Mouse (Mus musculus) kidney, postnatal 36 days (tissue): ENCODE data around the gene Cacnb2.

ENCODE experiments used
- DNase-seq, 2 experiments: peaks; one replicate each; pipeline ENCODE4 v3.0.0; 2021 to 2022; ENCODE audit warnings: mixed read lengths in 2 of 2

Cacnb2 gene

DNA sequence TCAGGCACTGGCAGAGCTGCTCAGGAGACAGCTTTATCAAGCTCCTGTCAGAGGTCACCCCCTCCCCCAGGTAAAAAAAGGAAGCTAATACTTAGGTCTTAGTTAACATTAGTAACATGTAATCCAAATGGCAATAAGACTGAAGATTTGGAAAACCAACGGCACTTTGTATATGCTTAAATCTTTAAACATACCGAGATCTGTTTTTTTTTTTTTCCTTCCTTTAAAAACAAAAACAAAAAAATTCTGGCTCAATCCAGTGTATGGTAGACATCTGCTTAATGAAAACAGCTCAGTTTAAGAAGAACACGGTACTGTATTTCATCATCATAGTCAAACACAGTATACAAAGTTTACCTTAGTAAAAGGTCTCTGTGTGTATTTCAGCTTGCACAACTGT, at the start of gene Cacnb2:
Gene Cacnb2 (plus strand): TSS at position 301 of the 400 bp plus-strand sequence.
- DNase-seq: no peak

DNA sequence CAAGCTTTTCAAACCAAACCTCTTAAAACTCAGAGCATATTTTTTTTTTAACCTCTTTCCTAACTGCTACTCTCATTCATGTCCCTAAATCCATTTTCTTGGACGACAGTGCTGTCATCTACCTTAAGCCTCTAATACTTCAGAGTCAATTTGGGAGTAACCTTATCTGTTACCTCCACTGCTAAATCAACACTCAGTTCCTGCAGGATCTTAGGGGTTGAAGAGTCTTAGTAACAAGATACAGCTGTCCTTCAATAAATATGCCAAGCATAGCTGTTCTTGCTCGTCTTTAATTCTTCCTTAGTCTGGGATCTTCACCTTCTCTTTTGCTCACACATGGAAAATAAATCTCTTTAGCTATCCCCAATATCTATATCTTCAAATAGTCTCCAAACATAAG, 34.9 kb upstream of the Cacnb2 start:
- DNase-seq: no peak

DNA sequence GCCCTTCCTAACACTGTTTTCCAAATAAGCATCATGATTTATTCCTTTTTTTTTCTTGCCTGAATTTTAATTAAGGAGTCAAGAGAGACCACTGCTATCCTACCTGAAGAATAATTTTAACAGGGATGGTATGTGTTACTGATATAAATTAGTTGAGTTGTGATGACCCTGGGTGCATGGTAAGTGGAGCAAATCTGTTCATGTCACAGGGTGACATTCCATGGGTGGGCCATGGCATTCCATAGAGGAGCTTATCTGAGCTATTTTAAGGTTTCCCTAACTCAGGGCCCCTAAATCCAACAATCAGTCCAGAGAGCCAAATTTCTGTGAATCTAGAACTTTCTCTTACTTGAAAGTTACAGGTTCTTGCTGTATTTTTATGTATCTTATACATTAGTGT, 31.6 kb upstream of the Cacnb2 start:
- no peak for DNase-seq

DNA sequence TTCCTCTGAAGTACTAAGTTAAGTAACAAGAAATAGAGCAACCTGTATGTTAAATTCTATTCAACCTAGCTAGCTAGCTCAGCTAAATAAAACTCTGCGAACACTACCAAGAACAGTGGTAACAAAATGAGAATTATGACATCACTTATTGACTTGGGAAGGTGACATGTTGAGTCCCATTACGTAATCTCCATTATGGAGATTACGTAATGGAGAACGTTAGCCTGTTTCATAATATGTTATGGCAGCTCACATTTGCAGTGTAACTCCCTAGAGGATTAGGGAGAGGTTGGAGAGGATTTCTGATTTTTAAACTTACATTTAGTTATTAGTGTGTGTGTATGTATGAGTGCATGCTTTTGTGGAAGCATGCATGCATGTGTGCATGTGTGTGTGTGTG, 13.3 kb upstream of the Cacnb2 start:
- DNase-seq: no peak

DNA sequence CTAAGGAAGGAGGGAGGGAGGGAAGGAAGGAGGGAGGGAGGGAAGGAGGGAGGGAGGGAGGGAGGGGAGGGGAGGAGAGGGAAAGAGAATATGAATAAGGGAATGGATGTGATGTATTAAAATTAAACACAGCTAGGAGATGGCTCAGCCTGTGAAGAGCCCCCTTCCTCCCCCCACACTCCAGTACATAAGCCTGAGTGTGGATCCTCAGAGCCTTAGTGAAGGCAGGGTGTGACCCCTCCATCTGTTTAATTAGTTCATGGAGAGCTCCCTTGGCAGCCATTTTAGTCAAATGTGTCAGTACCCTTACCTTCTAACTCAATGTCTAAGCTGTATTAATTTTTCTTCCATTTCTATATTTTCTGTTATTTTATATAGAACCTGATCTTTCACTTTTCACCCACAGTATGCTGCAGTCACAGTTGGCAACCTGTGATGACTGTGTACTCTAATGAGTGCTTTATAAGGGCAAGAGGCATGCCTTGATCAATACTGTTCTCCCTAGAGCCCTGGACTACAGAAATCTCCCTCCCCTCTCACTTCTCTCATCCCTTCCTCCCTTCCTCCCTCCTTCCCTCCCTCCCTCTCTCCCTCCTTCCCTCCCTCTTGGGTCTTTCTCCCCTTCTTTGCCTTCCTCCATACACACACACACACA, 4.9 kb upstream of the Cacnb2 start:
- no peak for DNase-seq

DNA sequence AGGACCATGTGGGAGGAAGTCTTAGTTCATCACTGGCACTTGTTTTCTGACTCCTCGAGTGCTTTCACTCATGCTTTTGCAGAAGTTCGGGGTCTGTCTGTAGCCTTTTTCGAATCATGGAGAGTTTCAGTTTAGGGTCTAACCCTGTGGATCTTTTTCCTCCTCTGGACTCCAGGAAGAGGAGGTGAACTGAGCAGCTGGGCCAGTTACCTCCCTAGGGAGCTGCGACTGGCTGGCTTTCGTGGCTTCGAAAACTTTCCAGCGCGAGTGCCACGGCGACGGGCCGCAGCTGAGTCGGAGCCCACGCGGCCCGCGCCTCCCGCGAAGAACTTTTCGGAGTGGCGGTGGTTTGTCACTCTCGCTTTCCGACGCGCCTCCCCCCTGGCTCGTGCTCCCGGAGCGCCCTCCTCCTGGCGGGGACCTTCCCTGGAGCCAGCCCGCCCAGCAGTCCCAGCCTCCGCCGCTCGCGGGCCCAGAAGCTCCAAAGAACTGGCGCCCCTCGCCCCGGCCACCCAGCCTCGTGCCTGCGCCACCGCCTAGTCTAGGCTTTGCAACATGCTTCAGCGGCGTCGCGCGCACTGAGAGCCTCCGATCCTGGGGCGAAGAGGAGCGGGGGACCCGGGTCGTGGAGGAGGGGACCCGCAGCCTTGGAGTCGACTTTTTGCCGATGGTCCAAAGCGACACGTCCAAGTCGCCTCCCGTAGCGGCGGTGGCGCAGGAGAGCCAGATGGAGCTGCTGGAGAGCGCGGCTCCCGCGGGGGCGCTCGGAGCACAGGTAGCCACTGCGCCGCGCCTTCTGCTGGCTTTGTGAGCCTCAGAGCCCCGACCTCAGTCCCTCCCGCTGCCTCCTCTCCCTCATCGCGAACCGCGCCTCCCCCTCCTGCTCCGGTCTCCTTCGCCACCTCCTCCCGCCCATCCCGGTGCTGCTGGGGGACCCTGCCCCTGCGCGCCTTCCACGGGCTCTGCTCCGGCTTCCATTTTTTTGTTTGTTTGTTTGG, 1.2 kb downstream of the Cacnb2 start:
- DNase-seq: peak; percentile 9 to 65

DNA sequence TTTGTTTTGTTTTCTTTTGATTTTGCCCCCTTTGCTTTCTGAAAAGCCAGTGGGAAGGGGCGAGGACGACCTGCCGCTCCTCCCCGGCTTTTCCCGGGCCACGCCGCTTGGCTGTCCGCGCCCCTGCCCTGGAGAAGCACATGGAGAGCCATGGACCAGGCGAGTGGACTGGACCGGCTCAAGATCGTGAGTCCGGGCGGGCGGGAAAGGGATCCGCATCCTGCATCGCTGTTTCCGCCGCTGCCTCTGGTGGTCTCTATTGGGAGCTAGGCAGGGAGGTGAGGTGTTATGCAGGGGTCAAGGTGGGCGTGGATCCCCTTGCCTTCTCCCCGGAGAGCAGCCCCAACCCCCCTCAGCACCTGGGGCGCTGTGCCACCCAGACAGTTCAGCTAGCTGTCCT, 1.9 kb downstream of the Cacnb2 start:
- peak in 1 of 2 experiments; percentile 39 for DNase-seq

DNA sequence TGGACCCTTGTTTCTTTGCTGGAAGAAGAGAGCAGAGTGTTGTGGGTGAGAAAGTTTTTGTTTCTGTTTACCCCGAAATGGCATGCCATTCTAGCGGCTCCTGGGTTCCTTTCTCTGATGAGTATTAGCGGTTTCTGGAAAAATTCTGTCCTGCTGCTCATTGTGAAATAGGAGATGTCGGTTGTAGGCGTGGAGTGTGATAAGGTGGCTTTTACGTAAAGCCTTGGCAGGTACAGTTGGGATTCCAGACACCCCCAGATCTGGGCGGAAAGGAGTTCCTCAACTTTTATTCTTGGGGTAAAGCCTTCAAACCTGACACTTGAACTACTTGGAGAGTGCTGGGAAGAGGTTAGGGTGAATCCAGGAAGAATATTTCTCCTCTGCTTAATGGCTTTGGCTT, 2.3 kb downstream of the Cacnb2 start:
- no peak for DNase-seq

DNA sequence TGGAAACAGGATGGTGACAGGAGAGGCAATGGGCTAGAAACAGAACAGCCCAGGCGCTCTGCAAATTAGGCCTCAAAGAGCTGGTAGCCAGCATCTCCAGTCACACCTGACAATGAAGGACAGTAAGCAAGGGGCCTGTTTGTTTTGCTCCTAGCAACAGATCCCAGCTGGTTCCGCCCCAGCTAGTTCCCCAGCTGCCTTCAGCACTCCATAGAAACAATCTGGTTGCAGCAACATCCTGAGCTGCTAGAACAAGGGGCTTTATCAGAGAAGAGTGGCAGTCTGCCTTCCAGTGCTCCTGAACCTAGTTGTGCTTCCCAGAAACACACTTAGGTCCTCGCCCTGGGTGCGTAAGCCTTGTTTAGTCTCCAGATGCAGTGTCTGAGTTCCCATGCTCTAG, 5.7 kb downstream of the Cacnb2 start:
- no peak for DNase-seq

DNA sequence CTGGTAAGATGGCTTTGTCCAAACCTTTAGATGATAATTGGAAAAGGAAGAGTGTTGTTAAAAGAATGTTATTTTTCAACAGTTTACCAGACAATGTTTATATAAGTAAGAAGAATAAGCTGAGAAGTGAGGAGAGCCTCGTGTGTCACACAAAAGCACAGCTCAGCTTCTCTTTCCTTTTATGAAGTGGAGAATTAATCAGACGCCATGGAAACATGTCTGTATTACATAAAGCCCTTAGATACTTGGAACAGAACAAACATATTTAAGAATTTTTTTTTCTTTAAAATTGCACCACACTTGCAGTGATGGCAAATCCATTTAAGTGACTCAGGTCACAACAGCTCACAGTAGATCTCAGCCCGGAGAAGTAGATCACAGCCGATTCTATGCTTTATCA, 9.8 kb downstream of the Cacnb2 start:
- DNase-seq: no peak

DNA sequence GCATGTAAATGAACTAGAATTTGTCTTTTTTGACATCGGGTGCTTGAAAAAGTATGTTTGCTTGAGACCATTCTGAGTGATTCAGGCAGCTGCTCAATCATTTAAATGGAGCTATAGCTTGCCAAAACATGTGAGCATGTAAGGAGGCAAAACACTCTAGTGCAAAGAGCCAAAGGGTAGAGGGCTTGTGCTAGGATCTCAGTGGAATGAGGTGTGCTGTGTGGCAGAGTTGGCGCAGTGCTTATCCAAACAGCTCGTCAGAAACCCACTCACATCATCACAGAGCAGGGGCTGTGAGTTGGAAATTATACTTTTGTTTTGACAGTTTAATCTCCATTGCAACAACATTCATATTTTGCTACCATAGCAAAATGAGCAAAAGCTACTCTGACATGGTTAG, 13.5 kb downstream of the Cacnb2 start:
- no peak for DNase-seq

DNA sequence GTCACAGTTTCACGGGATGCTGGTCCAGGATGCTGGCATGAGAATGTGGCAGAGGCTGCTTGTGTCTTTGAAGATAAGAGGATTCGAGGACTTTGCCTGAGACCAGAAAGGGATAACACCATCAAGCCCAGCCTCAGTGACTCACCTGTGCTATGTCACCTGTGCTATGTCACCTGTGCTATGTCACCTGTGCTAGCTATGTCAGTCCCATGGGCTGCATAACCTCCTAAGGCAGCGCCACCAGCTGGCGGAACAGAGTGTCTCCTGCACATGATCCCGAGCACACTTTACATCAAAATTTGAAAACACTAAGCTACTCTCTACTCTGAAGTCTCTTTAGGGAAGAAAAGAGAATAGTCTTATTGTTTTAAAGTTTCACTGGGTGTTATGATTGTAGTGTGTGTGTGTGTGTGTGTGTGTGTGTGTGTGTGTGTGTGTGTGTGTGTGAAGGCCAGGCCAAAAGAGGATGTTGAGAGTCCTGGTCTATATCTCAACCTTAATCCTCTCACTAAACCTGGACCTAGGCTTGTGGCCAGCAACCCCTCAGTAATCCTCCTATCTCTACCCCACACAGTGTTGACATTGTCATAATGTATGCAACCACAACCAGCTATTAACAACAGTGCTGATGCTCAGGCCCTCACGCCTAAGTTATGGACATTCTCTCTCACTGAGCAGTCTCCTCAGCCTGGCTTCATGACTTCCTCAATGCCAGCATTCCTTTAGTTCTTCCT, 17.4 kb downstream of the Cacnb2 start:
- peak in 1 of 2 experiments; percentile 5 for DNase-seq

DNA sequence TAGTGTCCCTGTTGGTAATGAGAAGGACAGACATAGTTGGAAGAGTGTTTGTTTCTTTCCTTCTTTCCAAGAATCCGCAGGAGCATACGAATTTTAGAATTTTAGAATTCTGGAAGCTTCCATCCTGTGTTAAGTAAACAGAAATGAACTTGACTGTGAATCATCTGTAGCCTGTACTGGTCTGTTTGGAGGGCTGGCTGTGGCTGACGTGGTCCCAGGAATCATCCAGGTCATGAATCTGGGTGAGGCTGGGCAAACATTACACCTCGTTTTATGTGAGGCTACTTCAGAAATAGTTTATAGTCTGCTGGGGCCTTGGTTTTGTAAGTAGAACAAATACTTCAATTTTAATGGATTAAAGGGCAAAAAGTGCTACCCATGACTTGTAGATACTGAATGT, 18.0 kb downstream of the Cacnb2 start:
- DNase-seq: no peak

DNA sequence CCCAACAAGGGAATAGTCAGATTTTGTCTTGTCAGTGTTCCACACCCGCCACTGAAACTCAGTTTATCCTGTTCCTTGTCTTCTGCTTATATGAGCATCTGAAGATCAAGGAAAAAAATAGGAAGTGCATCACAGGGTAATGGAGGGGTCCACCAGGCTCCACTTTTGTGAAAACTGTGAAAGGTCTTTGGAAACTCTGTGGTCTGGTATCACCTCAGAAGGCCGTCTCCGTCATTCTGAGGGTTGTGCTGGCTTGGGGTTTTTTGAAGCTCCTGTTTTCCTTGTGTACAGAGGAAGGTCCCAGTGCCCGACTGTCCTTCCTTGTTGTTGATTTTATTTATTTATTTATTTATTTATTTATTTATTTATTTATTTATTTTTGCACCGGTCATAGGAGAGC, 20.9 kb downstream of the Cacnb2 start:
- DNase-seq: no peak

DNA sequence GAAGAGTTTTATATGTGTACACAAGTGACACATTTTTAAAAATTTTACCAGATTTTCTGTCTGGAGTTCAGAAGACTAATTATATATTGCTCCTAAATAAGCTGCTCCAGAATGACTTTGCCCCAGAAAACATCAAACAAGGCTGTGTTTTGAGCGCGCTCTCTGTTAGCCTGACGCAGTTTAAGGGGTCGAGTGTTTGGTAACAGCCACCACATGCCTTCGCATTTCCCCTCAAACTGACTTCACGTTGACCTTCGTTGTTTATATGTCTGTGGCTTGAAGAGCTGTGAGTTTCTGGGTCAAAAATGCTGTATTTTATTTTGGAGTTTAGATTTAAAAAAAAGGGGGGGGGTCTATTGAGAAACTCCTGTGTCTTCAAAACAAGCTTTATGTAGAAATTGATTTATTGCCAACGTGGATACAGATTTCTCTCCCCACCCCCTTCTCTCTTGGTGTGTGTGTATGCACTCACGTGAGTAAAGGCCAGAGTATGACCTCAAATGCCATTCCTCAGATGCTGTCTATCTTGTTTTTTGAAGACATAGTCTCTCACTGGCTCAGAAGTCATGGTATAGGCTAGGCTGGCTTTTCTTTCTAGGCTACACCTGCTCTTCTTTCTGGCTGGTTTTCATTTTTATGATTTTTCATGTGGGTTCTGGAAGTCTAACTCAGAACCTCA, 27.1 kb downstream of the Cacnb2 start:
- no peak for DNase-seq

DNA sequence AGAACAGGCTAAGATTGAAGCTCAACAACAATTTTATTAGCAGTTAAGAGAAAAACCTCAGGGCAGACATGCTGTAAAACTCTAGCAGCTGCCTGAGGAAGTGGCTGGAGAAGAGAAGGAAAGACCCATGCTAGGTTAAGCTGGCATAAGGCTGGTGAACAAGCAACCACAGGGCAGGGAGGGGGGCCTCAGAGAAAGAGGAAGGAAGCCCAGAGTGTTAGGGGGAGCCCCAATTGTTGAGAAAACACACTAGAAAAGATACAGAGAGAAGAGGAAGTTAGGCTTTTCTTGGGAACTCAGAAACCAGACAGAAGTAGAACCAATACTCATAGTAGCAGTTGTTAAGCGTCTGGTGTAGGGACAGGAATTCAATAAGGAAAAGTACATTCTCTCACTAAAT, 28.7 kb downstream of the Cacnb2 start:
- peak; percentile 4 for DNase-seq

DNA sequence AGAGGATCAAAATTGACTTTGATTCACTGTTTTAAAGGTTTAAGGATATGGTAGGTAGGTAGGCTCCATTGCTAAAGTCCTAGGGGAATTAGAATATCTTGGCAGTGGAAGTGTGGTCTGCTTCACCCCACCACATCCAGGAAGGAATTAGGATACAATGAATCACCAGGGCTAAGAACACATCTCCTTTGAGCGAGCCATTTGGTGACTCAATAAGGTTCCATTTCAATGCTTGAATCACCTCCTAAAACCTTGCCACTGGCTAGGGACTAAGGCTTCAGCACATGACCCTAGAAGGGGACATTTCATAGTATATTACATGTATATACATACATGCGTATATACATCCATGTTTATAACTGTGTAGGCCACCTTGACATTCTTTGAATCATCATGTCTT, 30.3 kb downstream of the Cacnb2 start:
- no peak for DNase-seq

DNA sequence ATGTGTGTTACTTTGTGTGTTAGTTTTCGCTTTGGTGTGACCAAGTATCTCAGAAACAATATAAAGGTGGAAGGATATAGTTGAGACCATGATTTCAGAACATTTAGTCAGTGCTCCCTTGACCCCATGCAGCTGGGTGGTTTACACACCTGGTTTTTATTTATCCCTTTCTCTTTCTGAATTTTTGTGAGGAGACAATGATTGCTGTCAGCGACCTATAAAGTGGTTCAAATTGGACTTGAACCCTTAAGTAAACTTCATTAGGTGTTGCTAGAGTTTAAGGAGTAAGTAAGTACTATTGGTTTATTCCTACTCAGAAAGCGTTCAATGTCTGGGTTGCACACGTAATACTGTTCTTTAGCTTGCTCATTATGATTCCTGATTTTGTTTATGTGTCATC, 36.4 kb downstream of the Cacnb2 start:
- DNase-seq: no peak

DNA sequence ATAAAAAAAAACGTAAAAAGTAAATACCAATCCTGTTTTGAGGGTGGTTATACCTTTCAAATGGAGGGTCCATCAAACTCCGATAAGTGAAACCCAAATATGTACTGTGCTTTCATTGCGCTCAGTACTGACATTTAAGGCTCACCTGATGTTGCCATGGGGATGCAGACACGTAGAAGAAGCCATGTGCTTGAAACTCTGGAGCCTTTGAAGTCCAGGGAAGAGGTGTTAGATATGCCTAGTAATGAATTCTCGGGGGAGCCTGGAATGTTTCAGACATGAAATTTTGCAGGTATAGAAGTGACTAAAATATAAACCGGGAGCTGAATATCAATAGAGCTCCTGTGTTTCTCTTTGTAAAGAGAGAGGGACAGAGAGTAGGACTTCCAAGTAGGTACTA, 37.0 kb downstream of the Cacnb2 start:
- no peak for DNase-seq

DNA sequence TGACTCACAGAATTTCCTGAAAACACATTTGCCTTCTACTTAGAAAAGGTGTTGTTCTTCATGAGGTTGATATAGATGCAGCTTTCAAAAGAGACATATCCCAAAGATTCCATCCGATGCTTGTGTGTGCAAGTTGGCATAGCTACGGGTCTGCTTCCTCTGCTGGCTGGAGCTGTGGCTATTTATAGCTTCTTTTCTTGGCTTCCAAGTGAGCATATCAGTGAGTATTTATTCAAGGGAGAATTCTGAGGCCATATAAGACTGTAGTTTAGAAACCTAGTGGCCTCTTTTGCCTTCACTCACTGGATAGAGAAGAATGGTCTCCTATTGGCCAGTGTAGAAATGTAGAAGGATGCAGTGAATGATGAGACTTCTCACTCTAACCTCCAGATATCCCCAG, 38.2 kb downstream of the Cacnb2 start:
- no peak for DNase-seq

DNA sequence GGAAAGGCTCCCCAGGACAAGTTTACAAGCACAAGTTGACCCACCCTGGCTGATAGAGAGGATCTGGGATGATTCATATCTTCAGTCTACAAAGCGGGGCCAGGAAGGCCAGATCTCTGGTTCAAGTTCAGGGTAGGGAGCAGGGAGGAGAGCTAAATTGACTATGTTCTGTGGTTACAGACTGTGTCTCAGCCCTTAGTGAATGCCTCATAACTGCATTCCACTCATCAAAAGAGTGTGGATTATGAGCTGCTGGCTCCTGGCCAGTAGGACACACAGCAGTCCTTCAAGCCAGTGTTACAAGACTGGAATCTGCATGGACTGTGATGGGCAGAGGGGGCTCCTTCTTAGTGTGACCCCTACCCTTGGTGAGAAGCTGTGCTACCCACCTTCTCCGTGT, 48.4 kb downstream of the Cacnb2 start:
- DNase-seq: peak; percentile 21 to 48

DNA sequence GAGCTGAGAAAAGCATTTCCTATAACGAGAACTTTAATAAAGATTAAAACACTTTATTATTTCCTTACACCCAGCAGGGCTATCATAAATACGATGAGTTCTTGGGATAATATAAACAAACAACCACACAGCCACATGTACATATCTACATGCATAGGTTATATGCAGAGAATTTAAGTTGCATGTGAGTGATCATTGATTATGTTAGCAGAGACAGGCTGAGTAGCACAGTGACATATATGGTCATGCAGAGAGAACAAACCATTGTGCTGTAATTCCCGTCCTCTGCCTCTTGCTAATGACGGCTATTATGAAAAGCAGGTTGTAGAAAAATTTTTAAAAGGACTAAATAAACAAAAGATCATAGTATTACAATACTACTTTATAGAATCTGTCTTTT, 53.8 kb downstream of the Cacnb2 start:
- no peak for DNase-seq
